Mouse (Mus musculus) brain, embryonic 14.5 days (tissue): ENCODE results near the gene Gucd1.

ENCODE experiments used
- CTCF ChIP-seq: fragments of 200-500 bp; IDR thresholded peaks from 2 replicates; pipeline ENCODE4 v1.5.1; 2012; ENCODE audit warnings: inconsistent platforms, mild to moderate bottlenecking, moderate library complexity, borderline replicate concordance; ENCODE audit not compliant: insufficient read depth, insufficient read length; ENCODE audit errors: extremely low read depth
- POLR2A ChIP-seq: fragments of 200-500 bp; IDR thresholded peaks from 2 replicates; pipeline ENCODE4 v1.6.1; 2012; ENCODE audit warnings: mild to moderate bottlenecking, inconsistent platforms, borderline replicate concordance; ENCODE audit not compliant: poor library complexity, insufficient read depth, insufficient read length, severe bottlenecking; ENCODE audit errors: extremely low read depth

- no peak for TF ChIP-seq CTCF
- TF ChIP-seq POLR2A: no peak
These were observed 127.6 kb downstream of the Gucd1 start for GRCm38 (mm10) chr10:75390156-75390555.
